Mouse (Mus musculus): ENCODE results near the gene Polr2f. TPM values are rescaled to one million over a fixed set of nuclear protein-coding genes. Genes with fewer than 3 reads are reported as not detected.

Polr2f gene
- polyA plus RNA-seq, 1 experiment from 2014 or later = 398 TPM

DNA sequence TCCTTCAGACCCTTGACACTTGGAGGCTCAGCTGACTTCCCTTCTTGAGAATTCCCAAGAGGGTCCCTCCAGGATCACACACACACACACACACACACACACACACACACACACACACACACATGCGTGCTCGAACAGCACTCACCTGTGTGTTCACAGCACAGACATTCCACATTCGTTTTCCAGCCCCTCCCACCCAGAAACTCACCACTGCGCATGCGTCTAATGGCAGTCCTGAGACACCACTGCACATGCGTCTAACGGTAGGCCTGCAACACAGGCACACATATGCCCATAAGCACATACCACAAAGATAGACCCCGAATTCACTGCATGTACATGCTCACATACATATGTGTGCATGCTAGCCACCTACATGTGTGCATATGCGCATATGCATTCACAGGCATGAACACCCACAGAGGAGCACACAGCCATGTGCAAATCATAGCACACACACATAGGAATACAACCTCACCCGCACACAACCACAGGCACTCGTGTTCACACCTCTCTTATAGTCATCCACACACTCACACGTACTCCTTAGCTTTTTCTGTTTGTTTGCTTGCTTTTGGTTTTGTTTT, 58.7 kb downstream of the Polr2f start:
- no peaks in the 10 kb centered on the region for H3K27me3 ChIP-seq (replicated peaks; ENCODE audit: control insufficient read depth, insufficient read depth, low read length)
- peaks cover 10% of the 10 kb centered on the region for H3K4me1 ChIP-seq (replicated peaks; ENCODE audit: control insufficient read depth, insufficient read depth, low read length)
- 90% methylated on average over 12 of the region's 12 CpGs for WGBS
- no peak overlapping the region for H3K4me3 ChIP-seq (ENCODE audit: low read depth, low read length)
- no peak overlapping the region for H3K27ac ChIP-seq (ENCODE audit: low read depth)
- H3K9me3 ChIP-seq (ENCODE audit: control insufficient read depth, low read length) = no peaks in the 10 kb centered on the region
- H3K4me2 ChIP-seq (ENCODE audit: low read length) = no peak overlapping the region
- H3K9ac ChIP-seq (ENCODE audit: low read length) = no peak overlapping the region
- no peak for DNase-seq (ENCODE audit: low spot score)
- H3K36me3 ChIP-seq (ENCODE audit: control insufficient read depth, insufficient read depth, low read length) = no peaks in the 10 kb centered on the region
- ATAC-seq (replicated peaks; ENCODE audit: low FRiP score, low TSS enrichment, low read depth) = no peak

Other genes starting within 250 kb of the Polr2f start
- 0.62 and 0.86 TPM in 2 replicates for gene Gm49510, start 241.3 kb upstream of the Polr2f start, polyA plus RNA-seq (2014; fragmentation: Nextera tagmentation; extraction: Ambion mirVana)
- gene Sh3bp1, start 241.2 kb upstream of the Polr2f start, polyA plus RNA-seq (2014; fragmentation: Nextera tagmentation; extraction: Ambion mirVana) = 30.2 and 35.5 TPM in 2 replicates
- gene Pdxp, start 227.1 kb upstream of the Polr2f start, polyA plus RNA-seq (2014; fragmentation: Nextera tagmentation; extraction: Ambion mirVana) = 16.3 and 17.5 TPM in 2 replicates
- gene Lgals1, start 214.3 kb upstream of the Polr2f start, polyA plus RNA-seq (2014; fragmentation: Nextera tagmentation; extraction: Ambion mirVana) = 1,194 and 1,197 TPM in 2 replicates
- gene Nol12, start 206.1 kb upstream of the Polr2f start, polyA plus RNA-seq (2014; fragmentation: Nextera tagmentation; extraction: Ambion mirVana) = 46.0 and 53.5 TPM in 2 replicates
- 49.0 and 52.2 TPM in 2 replicates for gene Triobp, start 193.3 kb upstream of the Polr2f start, polyA plus RNA-seq (2014; fragmentation: Nextera tagmentation; extraction: Ambion mirVana)
- gene H1f0, start 112.6 kb upstream of the Polr2f start, polyA plus RNA-seq (2014; fragmentation: Nextera tagmentation; extraction: Ambion mirVana) = 160 and 192 TPM in 2 replicates
- gene Galr3, start 99.1 kb upstream of the Polr2f start, polyA plus RNA-seq (2014; fragmentation: Nextera tagmentation; extraction: Ambion mirVana) = 1.0 and 1.1 TPM in 2 replicates
- 49.4 and 50.0 TPM in 2 replicates for gene Ankrd54, start 78.1 kb upstream of the Polr2f start, polyA plus RNA-seq (2014; fragmentation: Nextera tagmentation; extraction: Ambion mirVana)
- 244 and 264 TPM in 2 replicates for gene Eif3l, start 65.8 kb upstream of the Polr2f start, polyA plus RNA-seq (2014; fragmentation: Nextera tagmentation; extraction: Ambion mirVana)
- gene Micall1, start 32.1 kb upstream of the Polr2f start, polyA plus RNA-seq (2014; fragmentation: Nextera tagmentation; extraction: Ambion mirVana) = 9.3 and 9.9 TPM in 2 replicates
- gene 1700088E04Rik, start 244 bp downstream of the Polr2f start, polyA plus RNA-seq (2014; fragmentation: Nextera tagmentation; extraction: Ambion mirVana) = 7.4 and 8.2 TPM in 2 replicates
- 17.2 TPM in 2 replicates for gene Sox10, start 24.2 kb downstream of the Polr2f start, polyA plus RNA-seq (2014; fragmentation: Nextera tagmentation; extraction: Ambion mirVana)
- 28.3 and 30.1 TPM in 2 replicates for gene Pick1, start 88.2 kb downstream of the Polr2f start, polyA plus RNA-seq (2014; fragmentation: Nextera tagmentation; extraction: Ambion mirVana)
- gene Gm49486, start 88.4 kb downstream of the Polr2f start, polyA plus RNA-seq (2014; fragmentation: Nextera tagmentation; extraction: Ambion mirVana) = 0.30 and 0.58 TPM in 2 replicates
- 0.13 and 0.19 TPM in 2 replicates for gene Slc16a8, start 113.8 kb downstream of the Polr2f start, polyA plus RNA-seq (2014; fragmentation: Nextera tagmentation; extraction: Ambion mirVana)
- 4.8 and 9.4 TPM in 2 replicates for gene Baiap2l2, start 144.5 kb downstream of the Polr2f start, polyA plus RNA-seq (2014; fragmentation: Nextera tagmentation; extraction: Ambion mirVana)
- gene Pla2g6, start 187.4 kb downstream of the Polr2f start, polyA plus RNA-seq (2014; fragmentation: Nextera tagmentation; extraction: Ambion mirVana) = 17.0 and 20.7 TPM in 2 replicates
- 6.4 and 8.9 TPM in 2 replicates for gene Maff, start 205.6 kb downstream of the Polr2f start, polyA plus RNA-seq (2014; fragmentation: Nextera tagmentation; extraction: Ambion mirVana)

All from intestine, embryonic 14.5 days (tissue).